Mouse (Mus musculus) hindbrain, embryonic 15.5 days (tissue): ENCODE measurements around the gene Zfpm1. TPM values are rescaled to one million over a fixed set of nuclear protein-coding genes. Genes with fewer than 3 reads are reported as not detected.

Source experiments
- ATAC-seq: fragments of 200-750 bp; cut with Nextera tagmentation; 2 replicates; pipeline ENCODE4 v1.8.0; 2017; ENCODE audit warnings: low read depth, moderate number of reproducible peaks, moderate TSS enrichment; ENCODE audit not compliant: low FRiP score
- H3K27ac ChIP-seq: fragments of 300-500 bp; sonication (generic); replicated peaks from 2 replicates; pipeline ENCODE4 v1.5.1; 2015; ENCODE audit warnings: mild to moderate bottlenecking, inconsistent platforms
- H3K27me3 ChIP-seq: fragments of 300-500 bp; sonication (generic); 2 replicates; pipeline ENCODE4 v1.6.1; 2015; ENCODE audit warnings: control low read depth, inconsistent platforms
- H3K36me3 ChIP-seq: fragments of 300-500 bp; sonication (generic); 2 replicates; pipeline ENCODE4 v1.6.1; 2015; ENCODE audit warnings: control low read depth, inconsistent platforms
- H3K4me1 ChIP-seq: fragments of 300-500 bp; sonication (generic); replicated peaks from 2 replicates; pipeline ENCODE4 v1.6.1; 2015; ENCODE audit warnings: control low read depth, inconsistent platforms
- H3K4me2 ChIP-seq: fragments of 300-500 bp; sonication (generic); 2 replicates; pipeline ENCODE4 v1.6.1; 2015; ENCODE audit warnings: moderate library complexity, mild to moderate bottlenecking, inconsistent platforms
- H3K4me3 ChIP-seq: fragments of 300-500 bp; sonication (generic); 2 replicates; pipeline ENCODE4 v1.5.1; 2015; ENCODE audit warnings: mild to moderate bottlenecking, inconsistent platforms
- H3K9ac ChIP-seq: fragments of 300-500 bp; sonication (generic); 2 replicates; pipeline ENCODE4 v1.6.1; 2015; ENCODE audit warnings: inconsistent platforms
- H3K9me3 ChIP-seq: fragments of 300-500 bp; sonication (generic); 2 replicates; pipeline ENCODE4 v1.6.1; 2016; ENCODE audit warnings: control low read depth, inconsistent platforms
- WGBS: fragments of 180-500 bp; shearing (Covaris S2); methylation state at CpG from one replicate; pipeline ENCODE4 v1.1.7; 2015; 5-methylcytosine and 5-hydroxymethylcytosine counted together
- polyA plus RNA-seq: library from polyadenylated mRNA; unstranded; fragments of >200 nt; fragmentation: Nextera tagmentation; extraction: Ambion mirVana; gene quantifications from 2 replicates; pipeline ENCODE4 v1.2.1, GENCODE M21; 2015

Zfpm1 gene
- polyA plus RNA-seq, 1 experiment from 2014 or later: 2.3 TPM

DNA sequence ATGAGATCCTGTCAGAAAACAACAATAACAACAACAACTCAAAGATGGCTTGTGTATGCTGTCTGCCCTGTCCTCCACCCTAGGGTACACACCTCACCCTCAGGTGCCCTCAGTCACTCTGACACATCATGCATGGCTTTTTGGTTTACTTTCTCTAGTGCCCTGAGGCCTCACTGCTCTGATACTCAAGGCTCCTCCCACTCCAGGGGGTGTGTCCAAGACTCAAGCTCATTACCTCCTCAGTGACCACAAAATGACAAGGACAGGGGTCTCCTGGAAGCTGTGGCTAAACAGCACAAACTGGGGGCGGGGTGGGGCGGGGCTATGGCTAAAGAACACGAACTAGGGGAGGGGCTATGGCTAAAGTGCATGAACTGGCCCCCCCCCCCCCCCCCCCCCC is 22.1 kb downstream of the Zfpm1 start:
- Histone ChIP-seq H3K9me3 (no peaks in the 10 kb centered on the region), H3K36me3 (no peaks in the 10 kb centered on the region), H3K4me1 (peaks cover 35% of the 10 kb centered on the region), H3K27ac (no peak overlapping the region), H3K27me3 (no peaks in the 10 kb centered on the region), H3K4me2 (no peak overlapping the region), H3K9ac (no peak overlapping the region), H3K4me3 (no peak overlapping the region)
- ATAC-seq: no peak
- WGBS: 11% methylated on average over 3 of the region's 3 CpGs

- Histone ChIP-seq H3K36me3 (no peaks in the 10 kb centered on the region), H3K27ac (peak overlapping the region; percentile 49; the same call in 1 of the 2 replicates), H3K4me1 (peaks cover 31% of the 10 kb centered on the region), H3K9ac (no peak overlapping the region), H3K4me2 (no peak overlapping the region), H3K9me3 (no peaks in the 10 kb centered on the region), H3K27me3 (no peaks in the 10 kb centered on the region), H3K4me3 (no peak overlapping the region)
- ATAC-seq: no peak
- WGBS: 58% methylated on average over 26 of the region's 26 CpGs
Observed at GRCm38 (mm10) chr8:122306660-122307399, 24.9 kb downstream of the Zfpm1 start.

DNA sequence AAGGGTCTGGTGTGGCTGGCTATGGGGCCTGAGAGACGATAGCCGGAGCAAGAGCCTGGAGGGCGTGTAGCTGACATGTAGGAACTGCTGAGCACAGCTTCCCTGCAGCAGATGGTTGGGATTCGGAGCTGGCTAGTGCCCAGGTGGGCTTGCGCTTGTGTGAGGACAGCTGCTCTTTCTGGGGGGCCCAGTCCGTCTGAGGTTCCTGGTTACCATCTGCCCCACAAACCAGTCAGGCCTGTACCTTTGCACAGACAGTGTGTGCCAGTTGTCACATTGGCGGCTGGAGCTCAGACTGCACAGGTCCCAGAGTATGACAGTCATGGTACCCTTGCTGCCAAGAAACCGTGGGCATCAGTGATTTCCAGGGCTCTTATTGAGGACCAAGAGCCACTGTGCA is 25.9 kb downstream of the Zfpm1 start:
- no peak overlapping the region for H3K4me2 ChIP-seq
- no peak overlapping the region for H3K9ac ChIP-seq

GRCm38 (mm10) chr8:122309272-122309671 is 27.3 kb downstream of the Zfpm1 start:
- no peak for ATAC-seq
- WGBS: 75% methylated on average over 12 of the region's 12 CpGs
- Histone ChIP-seq H3K27ac (no peak overlapping the region), H3K9me3 (no peaks in the 10 kb centered on the region), H3K9ac (no peak overlapping the region), H3K4me2 (no peak overlapping the region), H3K36me3 (no peaks in the 10 kb centered on the region), H3K27me3 (no peaks in the 10 kb centered on the region), H3K4me1 (peaks cover 22% of the 10 kb centered on the region), H3K4me3 (no peak overlapping the region)

More for the DNA sequence above, 25.9 kb downstream of the Zfpm1 start:
- ATAC-seq: 0 out of 2 replicates have a peak, but pooled peaks have one; percentile 35
- H3K27me3 ChIP-seq: no peaks in the 10 kb centered on the region
- peaks cover 23% of the 10 kb centered on the region for H3K4me1 ChIP-seq
- H3K27ac ChIP-seq: peak overlapping the region; percentile 49
- no peaks in the 10 kb centered on the region for H3K36me3 ChIP-seq
- no peaks in the 10 kb centered on the region for H3K9me3 ChIP-seq
- H3K4me3 ChIP-seq: no peak overlapping the region
- WGBS: 50% methylated on average over 8 of the region's 8 CpGs

DNA sequence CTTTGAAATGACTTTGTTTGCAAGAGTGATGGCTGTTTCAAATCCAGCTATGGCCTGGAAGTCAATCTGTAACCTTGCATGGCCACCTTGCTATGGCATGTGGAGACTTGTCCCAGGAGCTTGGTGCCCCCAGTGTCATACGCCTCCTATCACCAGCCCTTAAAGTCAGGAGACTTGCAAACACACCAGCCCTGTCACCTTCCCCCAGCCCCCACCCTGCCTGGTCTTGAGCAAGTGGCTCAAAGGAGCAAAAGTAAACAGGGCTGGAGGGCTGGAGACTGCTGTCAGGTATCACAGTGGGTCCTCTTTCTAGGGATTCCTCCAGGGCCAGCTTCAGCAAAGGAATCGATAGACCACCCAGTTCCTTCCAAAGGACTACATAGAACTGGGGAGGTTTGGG is 29.2 kb downstream of the Zfpm1 start:
- H3K4me2 ChIP-seq: no peak overlapping the region
- H3K4me1 ChIP-seq: peaks cover 22% of the 10 kb centered on the region
- no peak overlapping the region for H3K9ac ChIP-seq
- H3K27me3 ChIP-seq: no peaks in the 10 kb centered on the region
- WGBS: 100% methylated on average over 2 of the region's 2 CpGs
- H3K9me3 ChIP-seq: no peaks in the 10 kb centered on the region
- no peak for ATAC-seq
- H3K27ac ChIP-seq: no peak overlapping the region
- no peak overlapping the region for H3K4me3 ChIP-seq
- no peaks in the 10 kb centered on the region for H3K36me3 ChIP-seq

GRCm38 (mm10) chr8:122312553-122312952 is 30.6 kb downstream of the Zfpm1 start:
- Histone ChIP-seq H3K9me3 (no peaks in the 10 kb centered on the region), H3K4me2 (no peak overlapping the region), H3K4me1 (peaks cover 9% of the 10 kb centered on the region), H3K36me3 (no peaks in the 10 kb centered on the region), H3K9ac (no peak overlapping the region), H3K27ac (no peak overlapping the region), H3K27me3 (no peaks in the 10 kb centered on the region), H3K4me3 (no peak overlapping the region)
- 81% methylated on average over 2 of the region's 2 CpGs for WGBS
- ATAC-seq: no peak

DNA sequence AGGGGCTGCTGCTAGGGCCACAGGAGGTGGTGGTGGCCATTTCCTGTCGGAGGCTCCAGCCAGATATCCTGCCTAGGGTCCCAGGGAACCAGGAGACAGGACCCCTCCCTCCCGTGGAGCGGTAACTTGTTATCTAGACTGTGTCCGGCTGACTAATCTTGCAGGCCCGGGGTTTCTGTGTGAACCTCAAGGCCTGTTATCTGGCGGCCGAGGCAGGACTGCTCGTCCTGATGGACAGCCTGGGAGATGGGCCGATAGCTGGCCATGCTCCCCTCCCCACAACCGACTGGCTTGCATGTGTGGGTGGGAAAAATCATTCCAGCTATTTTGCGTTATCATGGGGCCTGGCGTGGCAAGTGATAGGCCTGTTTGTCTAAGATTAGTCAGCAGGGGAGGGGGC is 31.4 kb downstream of the Zfpm1 start:
- H3K27ac ChIP-seq: no peak overlapping the region
- H3K36me3 ChIP-seq: no peaks in the 10 kb centered on the region
- no peaks in the 10 kb centered on the region for H3K27me3 ChIP-seq
- H3K4me2 ChIP-seq: no peak overlapping the region
- no peak overlapping the region for H3K4me3 ChIP-seq
- no peaks in the 10 kb centered on the region for H3K9me3 ChIP-seq
- ATAC-seq: no peak
- 74% methylated on average over 12 of the region's 12 CpGs for WGBS
- H3K9ac ChIP-seq: no peak overlapping the region
- peaks cover 4% of the 10 kb centered on the region; the same call in 1 of the 2 replicates for H3K4me1 ChIP-seq

DNA sequence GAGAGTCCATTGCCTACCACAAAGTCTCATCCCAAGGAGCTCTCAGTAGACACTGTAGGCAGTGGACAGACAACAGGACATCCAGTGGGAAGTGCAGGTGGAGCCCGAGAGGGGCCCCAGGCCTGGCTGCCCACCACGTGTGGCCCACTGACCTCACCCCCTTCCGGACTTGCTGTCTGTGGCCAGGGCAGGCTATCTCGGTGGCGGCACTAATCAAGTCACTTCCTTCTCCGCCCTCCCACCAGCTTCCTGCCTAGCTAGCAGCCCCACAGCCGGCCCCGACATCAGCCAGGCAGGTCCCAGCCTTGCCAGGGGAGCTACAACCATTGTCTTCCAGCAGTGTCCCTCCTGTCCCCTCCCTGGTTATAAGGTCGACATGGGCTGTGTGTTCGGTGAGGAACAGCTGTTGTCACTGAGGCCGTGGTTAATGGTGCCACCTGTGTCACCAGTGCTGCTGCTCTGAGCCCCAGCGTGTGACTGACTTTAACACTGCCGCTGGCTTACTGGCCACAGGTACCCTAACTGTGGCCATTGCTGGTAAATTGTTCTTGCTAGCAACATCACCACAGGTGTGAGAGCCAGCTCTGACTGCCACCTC is 33.1 kb downstream of the Zfpm1 start:
- H3K4me1 ChIP-seq: no peaks in the 10 kb centered on the region
- no peak overlapping the region for H3K4me2 ChIP-seq
- H3K27ac ChIP-seq: no peak overlapping the region
- WGBS: 55% methylated on average over 13 of the region's 13 CpGs
- no peaks in the 10 kb centered on the region for H3K9me3 ChIP-seq
- H3K27me3 ChIP-seq: no peaks in the 10 kb centered on the region
- H3K9ac ChIP-seq: no peak overlapping the region
- ATAC-seq: no peak
- H3K36me3 ChIP-seq: no peaks in the 10 kb centered on the region
- H3K4me3 ChIP-seq: no peak overlapping the region

DNA sequence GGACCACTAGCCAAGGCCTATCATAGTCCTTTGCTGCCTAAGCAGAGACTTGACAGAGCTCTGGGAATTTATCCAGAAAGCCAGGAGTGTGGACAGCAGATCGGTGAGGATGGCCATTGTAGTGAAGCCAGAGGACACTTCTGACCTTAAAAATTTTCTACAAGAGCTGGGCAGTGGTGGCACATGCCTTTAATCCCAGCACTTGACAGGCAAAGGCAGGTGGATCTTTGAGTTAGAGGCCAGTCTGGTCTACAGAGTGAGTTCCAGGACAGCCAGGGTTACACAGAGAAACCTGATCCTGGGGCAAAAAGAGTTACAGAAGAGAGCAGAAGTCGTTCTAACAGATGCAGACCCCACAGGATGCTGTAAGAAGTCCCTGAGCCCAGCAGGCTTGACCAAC is 34.5 kb downstream of the Zfpm1 start:
- Histone ChIP-seq H3K4me2 (no peak overlapping the region), H3K27me3 (no peaks in the 10 kb centered on the region), H3K4me1 (peaks cover 12% of the 10 kb centered on the region), H3K36me3 (no peaks in the 10 kb centered on the region), H3K9ac (no peak overlapping the region), H3K4me3 (no peak overlapping the region), H3K27ac (no peak overlapping the region), H3K9me3 (no peaks in the 10 kb centered on the region)
- no peak for ATAC-seq
- WGBS: 59% methylated on average over 2 of the region's 2 CpGs

GRCm38 (mm10) chr8:122317918-122318475 is 36.1 kb downstream of the Zfpm1 start:
- Histone ChIP-seq H3K4me3 (no peak overlapping the region), H3K36me3 (no peaks in the 10 kb centered on the region), H3K27ac (no peak overlapping the region), H3K9ac (no peak overlapping the region), H3K27me3 (no peaks in the 10 kb centered on the region), H3K9me3 (no peaks in the 10 kb centered on the region), H3K4me2 (no peak overlapping the region), H3K4me1 (peaks cover 16% of the 10 kb centered on the region)
- 58% methylated on average over 8 of the region's 8 CpGs for WGBS
- ATAC-seq: no peak

DNA sequence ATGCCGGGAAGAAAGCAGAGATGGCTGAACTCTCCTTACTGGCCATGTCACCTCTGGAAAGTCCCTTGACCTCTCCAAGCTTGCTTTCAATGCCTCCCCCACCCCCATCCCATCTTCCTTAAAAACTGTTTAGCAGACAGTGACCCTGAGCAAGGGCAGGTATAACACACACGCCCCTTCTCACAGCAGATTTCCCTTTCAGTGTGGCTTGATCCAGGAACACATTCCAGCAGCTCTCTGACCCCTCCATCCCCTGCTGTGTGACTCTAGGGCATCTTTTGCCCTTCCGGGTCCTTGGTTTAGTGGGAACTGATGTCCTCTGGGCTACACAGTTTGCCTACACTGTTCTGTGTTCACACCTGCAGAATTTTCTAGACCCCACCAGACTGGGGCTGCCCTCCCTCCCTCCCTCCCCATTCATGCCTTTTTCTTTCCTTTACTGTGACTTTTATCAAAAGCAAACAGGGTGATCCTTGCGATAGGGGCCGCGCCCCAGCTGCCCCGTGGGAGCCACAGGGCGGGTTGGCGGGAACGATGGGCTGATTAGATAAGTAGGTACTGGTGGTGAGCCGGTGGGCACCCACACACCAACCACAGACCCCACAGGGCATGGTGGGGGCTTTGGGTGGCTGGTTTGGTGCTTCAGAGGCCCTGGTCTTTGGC is 37.2 kb downstream of the Zfpm1 start:
- Histone ChIP-seq H3K4me1 (peaks cover 17% of the 10 kb centered on the region), H3K4me2 (no peak overlapping the region)

DNA sequence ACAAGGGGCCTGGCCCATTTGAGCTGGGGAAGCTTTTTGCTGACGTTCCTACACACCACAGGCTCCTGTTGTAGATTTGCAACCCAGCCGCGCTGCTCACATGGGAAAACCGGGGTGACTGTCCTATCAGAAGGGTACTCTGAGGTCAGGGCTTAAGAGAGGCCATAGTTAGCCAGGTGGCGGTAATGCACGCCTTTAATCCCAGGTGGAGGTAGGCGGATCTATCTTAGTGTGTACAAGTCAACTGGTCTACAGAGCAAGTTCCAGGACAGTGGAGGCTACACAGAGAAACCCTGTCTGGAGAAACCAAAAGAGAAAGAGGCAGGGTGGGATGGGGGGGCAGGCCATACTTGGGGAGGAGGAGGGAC is 37.8 kb downstream of the Zfpm1 start:
- Histone ChIP-seq H3K9ac (no peak overlapping the region), H3K4me2 (no peak overlapping the region), H3K36me3 (no peaks in the 10 kb centered on the region), H3K27ac (no peak overlapping the region), H3K4me1 (peaks cover 23% of the 10 kb centered on the region), H3K27me3 (no peaks in the 10 kb centered on the region), H3K9me3 (no peaks in the 10 kb centered on the region), H3K4me3 (no peak overlapping the region)
- no peak for ATAC-seq
- 80% methylated on average over 7 of the region's 7 CpGs for WGBS

More for the DNA sequence above, 37.2 kb downstream of the Zfpm1 start:
- no peak for ATAC-seq
- Histone ChIP-seq H3K9me3 (no peaks in the 10 kb centered on the region), H3K9ac (no peak overlapping the region), H3K27ac (no peak overlapping the region), H3K27me3 (no peaks in the 10 kb centered on the region), H3K36me3 (no peaks in the 10 kb centered on the region), H3K4me3 (no peak overlapping the region)
- WGBS: 65% methylated on average over 11 of the region's 11 CpGs
